Comparison of ENCODE assay signal across 37 mouse cellular contexts in the genomic region with DNA sequence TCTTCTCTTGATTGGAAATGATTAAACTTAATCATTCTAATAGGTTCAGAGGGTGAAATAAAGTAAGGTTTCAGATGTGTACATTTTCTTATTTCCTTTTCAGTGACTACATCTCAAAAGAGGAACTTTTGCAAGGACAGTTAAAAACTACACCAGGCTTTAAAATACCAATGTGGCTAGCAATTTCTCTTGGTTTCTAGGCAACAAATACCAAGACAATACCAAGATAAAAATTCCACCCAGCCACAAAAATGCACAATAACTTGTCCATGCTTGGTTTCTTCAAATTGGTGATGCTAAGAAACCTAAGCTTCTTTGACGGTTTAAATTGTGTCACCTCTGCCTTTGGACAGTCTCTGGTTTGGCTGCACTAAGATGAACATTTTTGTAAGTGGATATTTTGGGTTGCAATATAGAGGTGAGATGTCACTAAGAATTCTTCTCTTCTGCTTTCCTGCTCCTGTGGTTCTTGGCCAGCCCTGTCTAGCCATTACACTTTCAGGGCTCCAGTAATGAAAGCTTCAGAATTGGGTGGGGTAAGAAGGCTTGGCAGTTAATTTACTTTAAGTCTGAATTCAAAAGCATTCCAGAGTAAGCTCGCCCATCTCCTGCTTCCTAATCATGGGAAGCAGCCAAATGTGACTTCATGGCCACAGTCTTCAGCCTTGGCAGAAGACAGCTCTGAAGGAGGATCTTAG. TPM values are rescaled to one million over a fixed set of nuclear protein-coding genes. Genes with fewer than 3 reads are reported as not detected.
A peak's percentile ranks its signal among the peaks of the same experiment; 100 is the strongest.
DNase-seq lines count a peak whose midpoint lies in the region; ATAC-seq and TF ChIP-seq lines count a peak whose summit lies in the region.
"Had no signal": no experiment of that assay in that cellular context is flagged by ENCODE, and none has a peak within 500 bp of the region (broad histone marks: within the 10 kb centered on the region; RNA-seq: fewer than 3 reads in every experiment).

No protein-coding gene starts in this region.

- no peak for TF ChIP-seq POLR2A in brain, embryonic 14.5 days (IDR thresholded peaks at IDR 0.05; ENCODE audit: borderline replicate concordance, extremely low read depth, insufficient read depth, insufficient read length, poor library complexity, severe bottlenecking)

- no peak for TF ChIP-seq CTCF in brain, embryonic 14.5 days (IDR thresholded peaks at IDR 0.05; ENCODE audit: borderline replicate concordance, extremely low read depth, insufficient read depth, insufficient read length)

- peak; percentile 62 to 65 for ATAC-seq in hematopoietic stem cell, adult 5-6 weeks (replicated peaks in 1 of 2; ENCODE audit: insufficient read depth in 1 of 2, low FRiP score in 2 of 2, low TSS enrichment in 1 of 2, low read depth in 1 of 2, poor library complexity in 2 of 2, severe bottlenecking in 2 of 2)
- ATAC-seq: liver, embryonic 12.5 days; liver, postnatal 0 days; midbrain, embryonic 16.5 days had no signal

- DNase-seq in lung, postnatal 10 days = peak; percentile 35
- DNase-seq in lung, postnatal 14 days = no peak
- peak; percentile 11 for DNase-seq in brain, embryonic 14.5 days (ENCODE audit: low read depth)
- DNase-seq in adrenal gland, adult 2 months = no peak
- no peak for DNase-seq in right cerebral cortex, postnatal 14 days
- DNase-seq in urinary bladder, postnatal 10 days (ENCODE audit: low spot score) = no peak
- DNase-seq: adrenal gland, adult 8-10 months; cerebellum, adult 8-10 months; cerebellum, postnatal 25 days; embryo, embryonic 11 days; gastrocnemius, postnatal 14 days; heart, adult 11 months; heart, postnatal 4 days; kidney, adult 8-10 months; kidney, postnatal 4 days; left cerebral cortex, postnatal 4 days; liver, postnatal 0 days; right cerebral cortex, adult 18-20 months; thymus, postnatal 4 days had no signal

RNA-seq across cellular contexts. Expression of a gene that starts 56.8 kb away (rescaled TPM):
- not detected in 2 replicates for polyA plus RNA-seq in brain, embryonic 14.5 days (2012; rRNA removed)
- not detected in 2 replicates for total RNA-seq in hematopoietic stem cell, adult 5-6 weeks (2017)
- total RNA-seq in adrenal gland, adult 2 months (2021) = 10 to 100 TPM in 1 of 2 experiments, 1 to 10 TPM in 1; 7.3 to 12.3 TPM
- polyA plus RNA-seq in adrenal gland, adult 2 months (2012; rRNA removed) = 0.03 and 0.08 TPM in 2 replicates
- total RNA-seq: CH12.LX; gastrocnemius, postnatal 14 days; heart, postnatal 4 days; layer of hippocampus, adult 8-10 months; layer of hippocampus, postnatal 25 days; left cerebral cortex, adult 8-10 months; left cerebral cortex, postnatal 4 days had no signal
- polyA plus RNA-seq: C2C12; embryonic facial prominence, embryonic 12.5 days; forebrain, embryonic 12.5 days; heart, embryonic 11.5 days; hindbrain, embryonic 14.5 days; kidney, postnatal 0 days; limb, embryonic 14.5 days; liver, embryonic 12.5 days; liver, postnatal 0 days; midbrain, embryonic 11.5 days; midbrain, embryonic 16.5 days; neural tube, embryonic 12.5 days; testis, adult 2 months had no signal

RNA-seq across cellular contexts. Expression of a gene that starts 58.9 kb away (rescaled TPM):
- polyA plus RNA-seq in brain, embryonic 14.5 days (2012; rRNA removed) = 0.18 and 0.27 TPM in 2 replicates
- 8.0 and 12.2 TPM in 2 replicates for total RNA-seq in hematopoietic stem cell, adult 5-6 weeks (2017)
- under 1 TPM; 0.10 to 0.32 TPM for total RNA-seq in adrenal gland, adult 2 months (2021)
- 0.03 and 0.21 TPM in 2 replicates for polyA plus RNA-seq in adrenal gland, adult 2 months (2012; rRNA removed)
- total RNA-seq: layer of hippocampus, postnatal 25 days had no signal
- polyA plus RNA-seq: C2C12; forebrain, embryonic 12.5 days; hindbrain, embryonic 14.5 days; intestine, embryonic 14.5 days; kidney, postnatal 0 days; testis, adult 2 months had no signal

Comparison
In these comparisons a context has a peak if more than half of its experiments do, and no peak if none do; other contexts are left out.
1. DNase-seq: peak in lung, postnatal 10 days (single experiment) and brain, embryonic 14.5 days (single experiment); none in lung, postnatal 14 days (single experiment), adrenal gland, adult 2 months (single experiment), right cerebral cortex, postnatal 14 days (single experiment) and urinary bladder, postnatal 10 days (single experiment).